Mouse (Mus musculus): Measurements from ENCODE around the gene 0610037L13Rik.

The 0610037L13Rik gene

DNA sequence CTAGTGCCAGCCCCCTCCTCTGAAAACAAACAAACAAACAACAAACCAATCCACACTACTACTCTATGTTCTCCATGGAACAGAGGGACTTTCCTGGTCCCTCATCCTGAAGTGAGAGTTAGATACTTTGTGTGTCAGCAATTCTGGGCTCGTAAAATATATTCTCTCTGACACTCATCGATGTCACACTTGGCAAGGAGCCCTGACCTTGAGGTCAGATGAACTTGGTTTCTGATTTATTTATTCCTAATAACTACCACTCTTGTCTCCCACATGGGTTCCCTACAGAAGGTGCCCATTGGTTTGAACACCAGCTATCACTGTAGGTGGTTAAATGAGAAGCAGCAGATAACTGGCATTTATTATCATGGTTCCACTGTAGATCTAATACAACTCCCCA is 30.7 kb downstream of the 0610037L13Rik start:
- DNase-seq (ENCODE audit: extremely low spot score) = no peak

DNA sequence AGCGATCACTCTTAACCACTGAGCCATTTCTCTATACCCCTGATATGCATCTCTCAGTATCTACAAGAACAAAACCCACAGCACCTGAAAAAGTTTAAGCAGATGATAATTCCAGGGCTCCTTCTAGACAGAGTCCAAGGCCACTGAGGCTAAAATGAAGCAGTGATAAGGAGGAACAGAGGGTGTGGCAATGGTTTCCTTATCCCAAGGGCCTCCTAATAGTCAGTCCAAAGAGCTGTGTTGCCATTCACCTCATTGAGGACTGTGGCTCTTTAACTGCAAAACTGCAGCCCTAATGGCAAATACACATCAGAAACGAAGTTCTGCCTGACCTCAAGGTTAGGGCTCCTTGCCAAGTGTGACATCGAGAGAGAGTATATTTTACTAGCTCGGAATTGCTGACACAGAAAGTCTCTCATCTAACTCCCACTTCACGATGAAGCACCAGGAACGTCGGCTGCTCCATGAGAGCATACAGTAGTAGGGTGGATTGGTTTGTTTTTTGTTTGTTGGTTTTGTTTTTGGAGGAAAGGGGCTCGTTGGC is 31.6 kb downstream of the 0610037L13Rik start:
- no peak for DNase-seq (ENCODE audit: extremely low spot score)

DNA sequence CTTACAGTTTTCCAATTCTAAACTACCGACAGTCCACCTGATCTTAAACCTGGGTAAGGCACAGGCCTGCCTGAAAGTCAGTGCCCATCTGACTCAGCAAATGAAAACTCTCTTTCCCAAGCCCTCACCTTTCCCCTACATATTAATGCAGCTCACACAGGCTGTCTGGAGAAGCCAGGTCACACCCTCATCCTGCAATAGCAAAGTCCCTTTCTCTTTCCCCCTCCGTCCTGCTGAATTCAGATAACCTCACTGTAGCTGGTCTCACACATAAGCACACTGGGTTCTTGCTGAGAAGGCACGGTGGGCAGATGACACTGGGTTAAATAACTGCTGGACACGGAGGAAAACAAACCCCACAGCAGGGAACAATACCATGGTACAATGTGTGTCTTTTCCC is 32.3 kb downstream of the 0610037L13Rik start:
- no peak for DNase-seq (ENCODE audit: extremely low spot score)

DNA sequence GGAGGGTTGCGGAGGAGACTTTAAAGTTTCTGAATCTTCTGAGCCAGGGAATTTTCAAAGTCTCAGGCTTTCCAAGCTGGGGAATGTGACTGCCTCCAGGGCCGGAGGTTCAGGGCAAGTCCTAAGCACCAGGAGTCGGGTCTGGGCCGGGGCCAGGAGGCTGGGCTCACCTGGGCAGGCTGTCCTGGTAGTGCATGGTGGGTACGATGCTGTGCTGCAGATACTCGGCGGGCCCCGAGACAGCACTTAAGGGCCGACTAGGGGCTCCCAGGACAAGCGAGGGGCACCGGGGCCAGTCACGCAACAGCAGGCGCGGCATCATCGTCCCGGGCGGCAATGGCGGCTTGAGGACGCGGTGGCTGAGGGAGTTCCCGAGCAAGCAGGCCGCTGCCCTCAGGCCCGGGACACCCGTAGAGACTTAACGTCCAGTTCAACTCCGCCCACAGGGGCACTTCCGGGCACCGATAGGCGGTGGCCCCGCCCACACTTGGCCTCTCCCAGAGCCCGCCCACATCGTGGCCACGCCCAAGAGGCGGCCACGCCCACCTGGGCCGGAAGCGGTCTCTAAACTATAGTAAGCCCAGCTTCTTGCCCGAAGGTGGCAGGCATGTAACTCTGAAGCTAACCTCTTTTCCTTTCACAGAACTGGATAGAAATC is 33.7 kb downstream of the 0610037L13Rik start, which contains the start of gene Cpt2:
Cpt2 (minus strand) TSS at position 466 of the 658 bp plus-strand sequence.
- DNase-seq (ENCODE audit: extremely low spot score) = peak; percentile 98

DNA sequence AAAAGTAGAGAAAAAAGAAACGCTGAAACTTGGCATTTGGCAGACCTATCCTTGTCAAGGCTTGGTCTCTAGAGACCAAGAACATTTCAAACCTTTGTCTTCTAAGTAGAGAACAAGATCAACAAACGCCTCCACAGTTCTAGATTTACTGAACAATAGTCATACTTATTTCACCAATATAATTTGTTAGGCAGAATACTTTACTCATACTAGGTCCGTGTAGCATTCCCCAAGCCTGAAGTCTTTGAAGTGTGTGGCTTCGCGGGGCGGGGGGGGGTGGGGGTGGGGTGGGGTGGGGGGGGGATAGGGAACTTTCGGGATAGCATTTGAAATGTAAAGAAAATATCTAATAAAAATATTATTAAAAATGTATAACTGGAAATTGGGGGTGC is 34.2 kb downstream of the 0610037L13Rik start:
- no peak for DNase-seq (ENCODE audit: extremely low spot score)

DNA sequence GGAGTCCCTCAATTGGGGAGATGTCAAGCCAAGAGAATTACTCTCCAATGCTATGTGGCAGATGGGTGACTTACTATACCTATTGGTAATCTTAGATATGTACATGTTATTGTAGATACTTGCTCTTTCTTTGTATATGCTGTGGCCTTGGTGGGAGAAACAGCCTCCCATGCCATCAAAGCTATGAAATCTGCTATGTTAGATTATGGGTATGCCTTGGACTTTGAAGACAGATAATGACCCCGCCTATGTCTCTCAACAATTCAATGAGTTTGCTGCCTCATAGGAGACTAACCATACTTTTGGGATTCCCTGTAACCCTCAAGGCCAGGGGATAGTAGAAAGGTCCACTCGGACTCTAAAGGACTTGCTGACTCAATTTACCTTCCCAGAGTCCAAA is 38.7 kb downstream of the 0610037L13Rik start:
- no peak for DNase-seq (ENCODE audit: extremely low spot score)

DNA sequence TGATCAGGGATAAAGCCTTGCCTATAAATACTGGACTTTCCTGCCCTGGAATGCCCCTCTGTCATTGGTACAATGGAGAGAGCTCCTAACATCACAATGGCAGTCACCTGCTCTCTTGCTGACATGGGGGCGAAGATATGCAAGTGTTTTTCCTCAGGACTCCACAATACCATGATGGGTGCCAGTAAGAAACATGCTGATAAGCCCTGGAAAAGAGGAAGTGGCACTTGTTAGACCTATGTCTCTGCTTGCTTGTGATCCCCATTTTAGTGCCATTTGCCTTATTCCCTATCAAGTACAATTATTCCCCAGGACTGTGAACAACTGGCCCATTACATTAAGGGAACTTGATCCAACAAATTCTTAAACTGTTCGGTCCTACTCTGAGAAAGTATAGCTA is 39.1 kb downstream of the 0610037L13Rik start:
- DNase-seq (ENCODE audit: extremely low spot score) = no peak

DNA sequence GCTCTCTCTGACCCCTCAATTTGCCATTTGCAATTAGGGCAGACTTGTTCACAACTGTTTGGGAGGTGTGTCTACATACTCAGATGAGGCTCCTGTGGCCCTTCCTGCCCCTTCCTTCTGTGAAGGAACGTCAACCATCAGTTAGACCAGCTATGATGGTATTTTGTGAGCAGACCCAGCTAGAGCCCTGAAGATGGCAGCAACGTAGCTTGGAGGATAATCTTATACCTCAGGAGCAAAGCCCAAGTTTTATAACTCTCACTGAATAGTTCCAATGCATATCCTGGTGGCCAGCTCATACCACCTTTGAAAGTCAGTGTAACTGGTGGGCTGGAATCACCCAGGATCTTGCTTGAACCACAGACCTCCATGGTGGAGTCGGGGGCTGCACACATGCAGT is 41.8 kb downstream of the 0610037L13Rik start:
- no peak for DNase-seq (ENCODE audit: extremely low spot score)

DNA sequence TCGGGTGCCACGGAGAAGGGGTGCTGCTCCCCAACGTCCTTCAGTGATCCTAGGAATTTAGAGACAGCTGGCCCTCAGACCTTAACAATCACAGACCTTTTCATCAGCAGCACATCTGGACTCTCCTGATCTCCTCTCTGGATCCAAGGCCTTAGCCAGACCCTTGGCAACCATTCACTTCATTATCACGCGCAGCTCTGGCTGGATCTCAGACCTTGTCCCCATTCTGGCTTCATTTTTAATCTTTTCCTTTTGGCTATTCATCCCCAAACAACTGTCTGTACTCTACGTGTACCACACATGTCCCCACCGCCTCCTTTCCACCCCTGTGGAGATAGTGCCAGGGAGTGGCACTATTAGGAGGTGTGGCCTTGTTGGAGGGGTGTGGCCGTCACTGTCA is 43.6 kb downstream of the 0610037L13Rik start:
- no peak for DNase-seq (ENCODE audit: extremely low spot score)

DNA sequence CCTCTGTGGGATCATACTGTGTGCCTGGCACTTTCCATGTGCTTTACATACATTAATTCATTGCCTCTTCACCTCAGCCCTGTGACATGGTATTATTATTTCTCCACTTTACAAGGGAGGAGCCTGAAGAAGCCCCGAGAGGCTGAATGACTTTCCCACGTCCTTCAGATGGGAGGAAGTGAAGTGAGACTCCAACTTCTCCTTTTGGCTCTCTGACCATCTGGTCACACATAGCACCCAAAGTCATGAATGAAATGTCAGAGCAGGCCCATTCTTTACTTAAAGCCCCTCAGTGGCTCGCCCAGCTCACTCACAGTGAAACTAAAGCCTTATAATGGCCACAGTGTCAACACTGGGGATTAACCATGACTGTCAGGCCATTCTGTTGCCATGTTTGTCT is 45.6 kb downstream of the 0610037L13Rik start:
- no peak for DNase-seq (ENCODE audit: extremely low spot score)

DNA sequence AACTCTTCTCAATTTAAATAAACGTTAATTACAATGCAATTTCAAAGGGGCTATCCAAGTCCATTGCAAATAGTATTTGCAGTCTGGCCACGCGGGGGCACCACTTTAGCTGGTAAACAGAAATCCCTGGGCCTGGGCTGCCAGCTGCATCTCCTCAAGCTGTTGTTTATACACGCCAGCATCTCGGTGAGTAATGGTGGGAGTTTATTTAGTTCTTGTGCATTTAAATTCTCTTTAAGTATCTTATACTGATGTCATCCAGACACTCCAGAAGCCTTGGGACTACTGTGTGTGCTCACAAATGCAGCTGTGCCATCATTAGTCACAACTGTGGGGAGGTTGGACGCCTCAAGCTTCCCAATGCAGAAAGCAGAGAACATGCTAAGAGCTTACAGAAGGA is 47.7 kb downstream of the 0610037L13Rik start:
- DNase-seq (ENCODE audit: extremely low spot score) = peak; percentile 38

DNA sequence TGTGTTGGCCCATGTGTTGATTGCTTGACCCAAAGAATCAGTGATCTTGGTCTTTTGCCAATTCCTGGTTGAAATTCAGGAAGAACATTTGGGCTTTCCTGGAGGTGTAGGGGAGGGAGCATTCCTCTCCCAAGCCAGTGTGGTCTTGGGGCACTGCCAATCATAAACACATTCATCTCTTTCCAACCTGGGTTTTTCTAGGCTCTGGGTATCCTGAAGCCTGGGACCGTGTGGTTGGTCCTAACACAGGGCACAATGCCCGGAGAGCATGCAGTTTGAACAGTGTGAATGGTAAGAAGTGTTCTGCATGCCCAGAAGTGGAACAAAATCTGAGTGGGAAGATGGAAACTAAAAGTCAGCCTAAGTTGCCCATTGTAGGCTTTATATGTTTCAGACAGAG is 48.5 kb downstream of the 0610037L13Rik start:
- no peak for DNase-seq (ENCODE audit: extremely low spot score)

DNA sequence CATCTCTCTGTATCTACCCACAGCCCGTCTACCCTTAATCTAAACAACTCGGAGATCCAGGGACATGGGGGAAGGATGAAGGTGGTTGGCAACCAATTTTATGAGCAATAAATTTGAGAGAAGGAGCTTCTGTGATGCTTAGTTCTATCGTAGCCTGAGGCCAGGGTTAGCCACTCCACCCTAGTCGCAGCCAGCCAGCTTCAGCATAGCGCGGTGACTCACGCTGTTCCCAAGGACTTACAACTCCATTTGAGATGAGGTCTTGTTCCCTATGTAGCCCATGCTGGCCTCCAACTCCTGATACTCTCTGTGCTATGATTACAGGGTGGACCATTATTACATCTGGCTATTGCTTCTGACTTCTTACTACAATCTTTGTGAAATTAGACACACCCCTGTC is 53.1 kb downstream of the 0610037L13Rik start:
- DNase-seq (ENCODE audit: extremely low spot score) = no peak

DNA sequence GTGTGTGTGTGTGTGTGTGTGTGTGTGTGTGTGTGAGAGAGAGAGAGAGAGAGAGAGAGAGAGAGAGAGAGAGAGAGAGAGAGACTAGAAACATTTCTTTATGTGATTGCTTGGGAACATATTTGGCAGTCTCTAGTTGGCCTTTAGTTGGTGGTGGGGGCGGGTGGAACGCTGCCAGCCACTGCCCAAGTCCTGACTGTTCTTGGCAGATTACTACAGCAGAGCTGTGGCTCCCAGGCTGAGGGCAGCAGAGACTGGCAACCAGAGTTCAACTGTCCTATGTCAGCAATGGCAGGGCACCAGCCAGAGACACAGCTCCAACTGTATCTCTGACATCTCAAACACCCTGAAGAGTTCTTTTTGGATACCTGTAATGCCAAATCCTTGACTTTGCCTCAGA is 54.5 kb downstream of the 0610037L13Rik start:
- no peak for DNase-seq (ENCODE audit: extremely low spot score)

All from embryo, embryonic 9.5 days (tissue).